Mouse (Mus musculus) liver, embryonic 14.5 days (tissue): ENCODE results near the gene S100pbp.

Experiments
- CTCF ChIP-seq: IDR thresholded peaks from 2 replicates; pipeline ENCODE4 v1.5.1; 2016; ENCODE audit warnings: antibody characterized with exemption, low read depth, control low read depth
- EP300 ChIP-seq: IDR thresholded peaks from 2 replicates; pipeline ENCODE4 v1.6.1; 2016; ENCODE audit warnings: antibody characterized with exemption, low read depth

DNA sequence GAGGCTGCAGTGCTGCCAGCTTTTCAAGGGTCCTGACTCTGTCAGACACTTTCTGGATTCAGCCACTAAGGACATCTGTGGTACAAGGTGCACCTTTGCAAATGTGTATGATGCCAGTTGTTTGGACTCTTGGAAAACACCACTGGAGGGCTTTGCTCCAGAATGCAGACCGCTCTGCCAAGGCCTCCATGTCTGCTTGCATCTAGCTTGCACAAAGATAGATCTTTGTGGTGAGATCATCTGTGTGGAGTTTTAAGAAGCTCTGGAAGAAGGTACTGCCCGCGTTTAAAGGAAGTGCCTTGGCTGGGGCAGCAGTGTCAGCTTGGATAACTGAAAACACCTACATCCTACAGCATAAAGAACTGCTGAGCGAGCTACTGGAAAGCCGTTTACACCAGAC is 46.0 kb downstream of the S100pbp start:
- no peak for TF ChIP-seq CTCF
- TF ChIP-seq EP300: no peak
